9 mouse cellular contexts compared by ENCODE assay signal in genomic region chr17:25783861-25784574, GRCm38 (mm10). TPM values are rescaled to one million over a fixed set of nuclear protein-coding genes. Genes with fewer than 3 reads are reported as not detected.
DNase-seq lines count a peak whose midpoint lies in the region; ATAC-seq and TF ChIP-seq lines count a peak whose summit lies in the region.
"Had no signal": no experiment of that assay in that cellular context is flagged by ENCODE, and none has a peak within 500 bp of the region (broad histone marks: within the 10 kb centered on the region; RNA-seq: fewer than 3 reads in every experiment).

No protein-coding gene starts in this region.

- peak overlapping the region; percentile 86 for H3K4me2 ChIP-seq in lung, embryonic 14.5 days
- H3K4me2 ChIP-seq in forebrain, embryonic 12.5 days: peak overlapping the region; percentile 88
- peak overlapping the region; percentile 85 for H3K4me2 ChIP-seq in limb, embryonic 11.5 days (ENCODE audit: low read depth, severe bottlenecking)
- H3K4me2 ChIP-seq in stomach, embryonic 14.5 days (replicated peaks; ENCODE audit: low read depth, low read length): peak overlapping the region; percentile 92

- ATAC-seq in lung, embryonic 14.5 days (ENCODE audit: insufficient read depth): no peak
- no peak for ATAC-seq in forebrain, embryonic 12.5 days (ENCODE audit: low FRiP score)
- no peak; the same call in 1 of the 2 replicates for ATAC-seq in limb, embryonic 11.5 days (ENCODE audit: insufficient number of reproducible peaks, low FRiP score, low TSS enrichment, low read depth)
- ATAC-seq in stomach, embryonic 14.5 days (ENCODE audit: insufficient number of reproducible peaks, insufficient read depth, low FRiP score, low read depth): no peak
- no peak for ATAC-seq in megakaryocyte progenitor cell, adult 5-6 weeks (replicated peaks; ENCODE audit: poor library complexity)

- no peaks in the 10 kb centered on the region for H3K9me3 ChIP-seq in lung, embryonic 14.5 days (ENCODE audit: low read depth, low read length)
- no peaks in the 10 kb centered on the region for H3K9me3 ChIP-seq in forebrain, embryonic 12.5 days
- no peaks in the 10 kb centered on the region for H3K9me3 ChIP-seq in limb, embryonic 11.5 days (ENCODE audit: control insufficient read depth, low read length)
- no peaks in the 10 kb centered on the region for H3K9me3 ChIP-seq in stomach, embryonic 14.5 days (ENCODE audit: control insufficient read depth, low read depth, low read length)

- H3K27ac ChIP-seq in lung, embryonic 14.5 days (ENCODE audit: low read depth): no peak overlapping the region
- H3K27ac ChIP-seq in forebrain, embryonic 12.5 days: 0 out of 2 replicates have a peak overlapping the region, but pooled peaks have one; percentile 25
- peak overlapping the region; percentile 30; the same call in 1 of the 2 replicates for H3K27ac ChIP-seq in limb, embryonic 11.5 days (replicated peaks; ENCODE audit: low read depth, low read length)
- no peak overlapping the region; the same call in 1 of the 2 replicates for H3K27ac ChIP-seq in stomach, embryonic 14.5 days (ENCODE audit: low read length)

- H3K36me3 ChIP-seq in lung, embryonic 14.5 days (ENCODE audit: insufficient read depth): peaks cover 58% of the 10 kb centered on the region
- H3K36me3 ChIP-seq in forebrain, embryonic 12.5 days (replicated peaks): peaks cover 53% of the 10 kb centered on the region
- peaks cover 29% of the 10 kb centered on the region for H3K36me3 ChIP-seq in limb, embryonic 11.5 days (ENCODE audit: control insufficient read depth, insufficient read depth, low read length)
- peaks cover 29% of the 10 kb centered on the region for H3K36me3 ChIP-seq in stomach, embryonic 14.5 days (ENCODE audit: control insufficient read depth, insufficient read depth, low read length)

- peaks cover 9% of the 10 kb centered on the region for H3K4me1 ChIP-seq in lung, embryonic 14.5 days (ENCODE audit: insufficient read depth)
- H3K4me1 ChIP-seq in forebrain, embryonic 12.5 days: peaks cover 24% of the 10 kb centered on the region
- peaks cover 22% of the 10 kb centered on the region for H3K4me1 ChIP-seq in limb, embryonic 11.5 days (ENCODE audit: control insufficient read depth, insufficient read depth, low read length)
- H3K4me1 ChIP-seq in stomach, embryonic 14.5 days (ENCODE audit: control insufficient read depth, insufficient read depth, low read length): peaks cover 8% of the 10 kb centered on the region

- DNase-seq in lung, embryonic 14.5 days: no peak
- DNase-seq in lung, postnatal 14 days: no peak
- DNase-seq in limb, embryonic 11.5 days (ENCODE audit: low spot score): no peak
- DNase-seq in frontal cortex, postnatal 25 days (ENCODE audit: low spot score in 2 of 2): no peak
- DNase-seq: adrenal gland, adult 2 months had no signal

- WGBS in lung, embryonic 14.5 days: 64% methylated on average over 15 of the region's 15 CpGs
- 81% methylated on average over 15 of the region's 15 CpGs for WGBS in forebrain, embryonic 12.5 days
- 82% methylated on average over 15 of the region's 15 CpGs for WGBS in limb, embryonic 11.5 days
- 76% methylated on average over 15 of the region's 15 CpGs for WGBS in stomach, embryonic 14.5 days

- H3K9ac ChIP-seq in lung, embryonic 14.5 days: peak overlapping the region; percentile 75
- H3K9ac ChIP-seq in forebrain, embryonic 12.5 days: peak overlapping the region; percentile 73
- H3K9ac ChIP-seq in limb, embryonic 11.5 days (ENCODE audit: low read length): peak overlapping the region; percentile 64
- peak overlapping the region; percentile 43; the same call in 1 of the 2 replicates for H3K9ac ChIP-seq in stomach, embryonic 14.5 days (replicated peaks; ENCODE audit: low read depth, low read length)

- H3K4me3 ChIP-seq in lung, embryonic 14.5 days (ENCODE audit: low read depth, low read length): peak overlapping the region; percentile 64
- H3K4me3 ChIP-seq in forebrain, embryonic 12.5 days (replicated peaks): peak overlapping the region; percentile 65
- peak overlapping the region; percentile 76 for H3K4me3 ChIP-seq in limb, embryonic 11.5 days (ENCODE audit: low read depth, low read length)
- H3K4me3 ChIP-seq in stomach, embryonic 14.5 days (ENCODE audit: low read depth, low read length): peak overlapping the region; percentile 67

- no peak for TF ChIP-seq CTCF in lung, embryonic 14.5 days (IDR thresholded peaks at IDR 0.05; ENCODE audit: low read depth)

- no peaks in the 10 kb centered on the region for H3K27me3 ChIP-seq in lung, embryonic 14.5 days (ENCODE audit: insufficient read depth, low read length)
- no peaks in the 10 kb centered on the region for H3K27me3 ChIP-seq in forebrain, embryonic 12.5 days
- no peaks in the 10 kb centered on the region for H3K27me3 ChIP-seq in limb, embryonic 11.5 days (ENCODE audit: control insufficient read depth, insufficient read depth, low read length)
- H3K27me3 ChIP-seq in stomach, embryonic 14.5 days (ENCODE audit: control insufficient read depth, insufficient read depth, low read length): no peaks in the 10 kb centered on the region

RNA-seq across cellular contexts. Expression of gene Haghl, which starts 1.5 kb away (rescaled TPM):
- polyA plus RNA-seq in lung, embryonic 14.5 days (2014; fragmentation: Nextera tagmentation; extraction: Ambion mirVana): 55.1 and 57.9 TPM in 2 replicates
- 99.1 and 100 TPM in 2 replicates for polyA plus RNA-seq in forebrain, embryonic 12.5 days (2016; fragmentation: Nextera tagmentation; extraction: Ambion mirVana)
- 62.7 and 68.0 TPM in 2 replicates for polyA plus RNA-seq in limb, embryonic 11.5 days (2014; fragmentation: Nextera tagmentation; extraction: Ambion mirVana)
- 76.8 and 76.9 TPM in 2 replicates for polyA plus RNA-seq in stomach, embryonic 14.5 days (2014; fragmentation: Nextera tagmentation; extraction: Ambion mirVana)
- 10.9 and 13.4 TPM in 2 replicates for total RNA-seq in megakaryocyte progenitor cell, adult 5-6 weeks (2015)
- total RNA-seq in megakaryocyte progenitor cell, adult 5-6 weeks (2017): 15.2 and 18.8 TPM in 2 replicates

RNA-seq across cellular contexts. Expression of gene Ccdc78, which starts 2.4 kb away (rescaled TPM):
- 0.12 TPM in 1 of 2 replicates, not detected in the other for polyA plus RNA-seq in lung, embryonic 14.5 days (2014; fragmentation: Nextera tagmentation; extraction: Ambion mirVana)
- 0.32 and 0.69 TPM in 2 replicates for polyA plus RNA-seq in forebrain, embryonic 12.5 days (2016; fragmentation: Nextera tagmentation; extraction: Ambion mirVana)
- 0.11 and 0.16 TPM in 2 replicates for polyA plus RNA-seq in limb, embryonic 11.5 days (2014; fragmentation: Nextera tagmentation; extraction: Ambion mirVana)
- 0.30 TPM in 1 of 2 replicates, not detected in the other for polyA plus RNA-seq in stomach, embryonic 14.5 days (2014; fragmentation: Nextera tagmentation; extraction: Ambion mirVana)
- 0.05 TPM in 1 of 2 replicates, not detected in the other for total RNA-seq in megakaryocyte progenitor cell, adult 5-6 weeks (2015)
- total RNA-seq in megakaryocyte progenitor cell, adult 5-6 weeks (2017): 0.20 and 0.21 TPM in 2 replicates
- total RNA-seq: adrenal gland, adult 2 months had no signal

RNA-seq across cellular contexts. Expression of gene Fam173a, which starts 8.7 kb away (rescaled TPM):
- polyA plus RNA-seq in lung, embryonic 14.5 days (2014; fragmentation: Nextera tagmentation; extraction: Ambion mirVana): 81.9 and 96.8 TPM in 2 replicates
- 76.7 and 80.8 TPM in 2 replicates for polyA plus RNA-seq in forebrain, embryonic 12.5 days (2016; fragmentation: Nextera tagmentation; extraction: Ambion mirVana)
- polyA plus RNA-seq in limb, embryonic 11.5 days (2014; fragmentation: Nextera tagmentation; extraction: Ambion mirVana): 52.3 and 53.4 TPM in 2 replicates
- polyA plus RNA-seq in stomach, embryonic 14.5 days (2014; fragmentation: Nextera tagmentation; extraction: Ambion mirVana): 109 and 110 TPM in 2 replicates
- total RNA-seq in megakaryocyte progenitor cell, adult 5-6 weeks (2015): 113 and 126 TPM in 2 replicates
- 29.3 and 38.2 TPM in 2 replicates for total RNA-seq in megakaryocyte progenitor cell, adult 5-6 weeks (2017)

RNA-seq across cellular contexts. Expression of gene Narfl, which starts 10.4 kb away (rescaled TPM):
- 24.3 and 25.6 TPM in 2 replicates for polyA plus RNA-seq in lung, embryonic 14.5 days (2014; fragmentation: Nextera tagmentation; extraction: Ambion mirVana)
- polyA plus RNA-seq in forebrain, embryonic 12.5 days (2016; fragmentation: Nextera tagmentation; extraction: Ambion mirVana): 25.6 and 26.0 TPM in 2 replicates
- 21.8 and 23.6 TPM in 2 replicates for polyA plus RNA-seq in limb, embryonic 11.5 days (2014; fragmentation: Nextera tagmentation; extraction: Ambion mirVana)
- 26.0 and 29.0 TPM in 2 replicates for polyA plus RNA-seq in stomach, embryonic 14.5 days (2014; fragmentation: Nextera tagmentation; extraction: Ambion mirVana)
- total RNA-seq in megakaryocyte progenitor cell, adult 5-6 weeks (2015): 12.3 and 16.2 TPM in 2 replicates
- total RNA-seq in megakaryocyte progenitor cell, adult 5-6 weeks (2017): 24.5 and 31.5 TPM in 2 replicates

RNA-seq across cellular contexts. Expression of gene AC134908.4, which starts 11.4 kb away (rescaled TPM):
- polyA plus RNA-seq in lung, embryonic 14.5 days (2014; fragmentation: Nextera tagmentation; extraction: Ambion mirVana): not detected in 2 replicates
- polyA plus RNA-seq in forebrain, embryonic 12.5 days (2016; fragmentation: Nextera tagmentation; extraction: Ambion mirVana): not detected in 2 replicates
- 0.29 TPM in 1 of 2 replicates, not detected in the other for polyA plus RNA-seq in limb, embryonic 11.5 days (2014; fragmentation: Nextera tagmentation; extraction: Ambion mirVana)
- polyA plus RNA-seq in stomach, embryonic 14.5 days (2014; fragmentation: Nextera tagmentation; extraction: Ambion mirVana): not detected in 2 replicates
- 1.8 TPM in 1 of 2 replicates, not detected in the other for total RNA-seq in megakaryocyte progenitor cell, adult 5-6 weeks (2015)
- not detected in 2 replicates for total RNA-seq in megakaryocyte progenitor cell, adult 5-6 weeks (2017)
- polyA plus RNA-seq: adrenal gland, adult 2 months; urinary bladder, adult 2 months had no signal

Comparison
In these comparisons a context has a peak if more than half of its experiments do, and no peak if none do; other contexts are left out.
1. H3K27ac ChIP-seq: peak in forebrain, embryonic 12.5 days (single experiment) and limb, embryonic 11.5 days (single experiment); none in lung, embryonic 14.5 days (single experiment) and stomach, embryonic 14.5 days (single experiment).
2. Peak in every context shown above with its lines, with median percentiles within 50 percentile points of each other: H3K4me2 ChIP-seq, H3K4me3 ChIP-seq and H3K9ac ChIP-seq.